Mouse (Mus musculus): Measurements from ENCODE around the gene Litaf.

DNA sequence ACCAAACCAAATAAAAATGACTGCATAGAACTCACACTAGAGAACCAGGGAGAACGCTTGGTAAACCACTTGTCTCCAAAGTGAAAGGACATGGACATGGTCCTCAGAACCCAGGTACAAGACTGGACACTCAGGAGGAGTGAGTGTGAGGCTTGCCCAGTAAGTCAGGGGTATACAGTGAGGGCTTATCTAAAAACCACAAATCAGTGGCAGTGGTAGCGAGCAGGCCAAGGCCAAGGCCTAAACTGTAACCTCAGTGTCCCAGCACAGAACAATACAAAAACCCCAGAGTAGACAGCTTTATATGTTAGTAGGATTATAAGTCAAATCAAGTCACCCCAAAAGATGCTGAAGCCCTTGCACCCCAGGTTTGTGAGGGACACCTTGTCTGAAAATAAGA lies 154.9 kb downstream of the Litaf start:
- no peak for TF ChIP-seq CTCF (IDR thresholded peaks at IDR 0.05; ENCODE audit: control insufficient read depth, insufficient read depth, insufficient replicate concordance, low read depth, low read length)
- no peak for TF ChIP-seq POLR2A (IDR thresholded peaks at IDR 0.05; ENCODE audit: control insufficient read depth, low read depth, low read length)

All from testis, adult 2 months (tissue).